Mouse (Mus musculus) thymus, adult 2 months (tissue): ENCODE data around the gene Spata32.

Experiments
- CTCF ChIP-seq: fragments of 200-500 bp; IDR thresholded peaks from 2 replicates; pipeline ENCODE4 v1.5.1; 2012; ENCODE audit warnings: mild to moderate bottlenecking, control low read depth, low read length, moderate library complexity, borderline replicate concordance; ENCODE audit not compliant: control insufficient read depth, poor library complexity, insufficient read depth; ENCODE audit errors: extremely low read depth
- POLR2A ChIP-seq: fragments of 200-500 bp; IDR thresholded peaks from 2 replicates; pipeline ENCODE4 v1.6.1; 2012; ENCODE audit warnings: mild to moderate bottlenecking, low read length, control low read depth, moderate library complexity; ENCODE audit not compliant: control insufficient read depth, poor library complexity, insufficient read depth; ENCODE audit errors: extremely low read depth

DNA sequence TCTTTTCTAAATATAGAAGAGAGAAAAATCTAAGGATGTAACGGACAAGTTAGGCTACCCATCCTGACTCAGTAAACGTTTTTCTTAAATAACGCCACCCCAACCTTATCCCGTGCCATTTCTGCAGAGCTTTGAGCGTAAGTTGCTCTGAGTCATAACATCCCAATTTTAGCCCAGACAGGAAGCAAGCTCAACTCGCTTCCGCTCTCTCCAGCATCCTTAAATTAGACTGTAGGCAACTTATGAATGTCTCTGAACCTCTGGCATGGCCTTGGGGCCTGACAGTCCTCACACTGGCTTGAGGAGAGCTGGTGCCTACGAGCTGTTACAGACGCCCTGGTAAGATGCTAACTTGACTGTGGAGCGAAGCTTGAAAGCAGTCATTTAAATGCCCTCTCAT is 5.2 kb upstream of the Spata32 start:
- no peak for TF ChIP-seq POLR2A
- TF ChIP-seq CTCF: no peak
